Mouse (Mus musculus): ENCODE data around the gene 6430550D23Rik. TPM values are rescaled to one million over a fixed set of nuclear protein-coding genes. Genes with fewer than 3 reads are reported as not detected.
A peak's percentile ranks its signal among the peaks of the same experiment; 100 is the strongest.

6430550D23Rik gene
- polyA plus RNA-seq, 1 experiment from 2014 or later: 0.90 TPM

GRCm38 (mm10) chr2:156021765-156022164 is 14.0 kb upstream of the 6430550D23Rik start:
- ATAC-seq (peak; percentile 56), DNase-seq (no peak)
- H3K9ac ChIP-seq (replicated peaks): no peak overlapping the region
- no peak overlapping the region for H3K4me3 ChIP-seq (ENCODE audit: low read depth, low read length)
- no peak overlapping the region for H3K4me2 ChIP-seq (ENCODE audit: low read depth, low read length)
- H3K27ac ChIP-seq (ENCODE audit: low read depth): no peak overlapping the region
- no peaks in the 10 kb centered on the region for H3K9me3 ChIP-seq (ENCODE audit: low read length)
- peaks cover 24% of the 10 kb centered on the region for H3K36me3 ChIP-seq (replicated peaks; ENCODE audit: insufficient read depth, low read length)
- H3K4me1 ChIP-seq (ENCODE audit: insufficient read depth): 0 out of 2 replicates have a peak, but pooled peaks cover 2% of the 10 kb centered on the region
- WGBS (ENCODE audit: insufficient replicate concordance): 76% methylated on average over 2 of the region's 2 CpGs
- TF ChIP-seq EP300 (IDR thresholded peaks at IDR 0.05; ENCODE audit: low read depth) (no peak), CTCF (IDR thresholded peaks at IDR 0.05; ENCODE audit: low read depth) (no peak)
- H3K27me3 ChIP-seq (ENCODE audit: insufficient read depth, low read length): no peaks in the 10 kb centered on the region

GRCm38 (mm10) chr2:156021219-156021618 is 13.4 kb upstream of the 6430550D23Rik start:
- peaks cover 29% of the 10 kb centered on the region for H3K36me3 ChIP-seq (replicated peaks; ENCODE audit: insufficient read depth, low read length)
- no peak overlapping the region for H3K4me2 ChIP-seq (ENCODE audit: low read depth, low read length)
- no peaks in the 10 kb centered on the region for H3K9me3 ChIP-seq (ENCODE audit: low read length)
- 0 out of 2 replicates have a peak, but pooled peaks cover 2% of the 10 kb centered on the region for H3K4me1 ChIP-seq (ENCODE audit: insufficient read depth)
- DNase-seq (no peak), ATAC-seq (peak; percentile 75)
- H3K27ac ChIP-seq (ENCODE audit: low read depth): no peak overlapping the region
- H3K4me3 ChIP-seq (ENCODE audit: low read depth, low read length): no peak overlapping the region
- no peaks in the 10 kb centered on the region for H3K27me3 ChIP-seq (ENCODE audit: insufficient read depth, low read length)
- 69% methylated on average over 8 of the region's 8 CpGs for WGBS (ENCODE audit: insufficient replicate concordance)
- H3K9ac ChIP-seq (replicated peaks): no peak overlapping the region
- TF ChIP-seq EP300 (IDR thresholded peaks at IDR 0.05; ENCODE audit: low read depth): peak; percentile 41; the same call in 1 of the 2 replicates
- TF ChIP-seq CTCF (IDR thresholded peaks at IDR 0.05; ENCODE audit: low read depth): no peak

GRCm38 (mm10) chr2:156018106-156018505 is 10.3 kb upstream of the 6430550D23Rik start:
- DNase-seq: no peak
- no peak for ATAC-seq
- WGBS (ENCODE audit: insufficient replicate concordance): 65% methylated on average over 3 of the region's 3 CpGs
- Histone ChIP-seq H3K4me2 (ENCODE audit: low read depth, low read length) (no peak overlapping the region), H3K27me3 (ENCODE audit: insufficient read depth, low read length) (no peaks in the 10 kb centered on the region), H3K36me3 (replicated peaks; ENCODE audit: insufficient read depth, low read length) (peaks cover 54% of the 10 kb centered on the region), H3K4me1 (ENCODE audit: insufficient read depth) (0 out of 2 replicates have a peak, but pooled peaks cover 2% of the 10 kb centered on the region), H3K4me3 (ENCODE audit: low read depth, low read length) (no peak overlapping the region), H3K9ac (replicated peaks) (no peak overlapping the region), H3K9me3 (ENCODE audit: low read length) (no peaks in the 10 kb centered on the region), H3K27ac (ENCODE audit: low read depth) (no peak overlapping the region)
- TF ChIP-seq EP300 (IDR thresholded peaks at IDR 0.05; ENCODE audit: low read depth) (no peak), CTCF (IDR thresholded peaks at IDR 0.05; ENCODE audit: low read depth) (no peak)

GRCm38 (mm10) chr2:156005393-156005792 is 2.4 kb downstream of the 6430550D23Rik start:
- ATAC-seq: no peak
- Histone ChIP-seq H3K4me3 (ENCODE audit: low read depth, low read length) (no peak overlapping the region), H3K36me3 (replicated peaks; ENCODE audit: insufficient read depth, low read length) (peaks cover 6% of the 10 kb centered on the region), H3K27me3 (ENCODE audit: insufficient read depth, low read length) (no peaks in the 10 kb centered on the region), H3K9ac (replicated peaks) (no peak overlapping the region), H3K4me1 (ENCODE audit: insufficient read depth) (peaks cover 8% of the 10 kb centered on the region), H3K9me3 (ENCODE audit: low read length) (no peaks in the 10 kb centered on the region), H3K4me2 (ENCODE audit: low read depth, low read length) (no peak overlapping the region), H3K27ac (ENCODE audit: low read depth) (no peak overlapping the region)
- 89% methylated on average over 4 of the region's 4 CpGs for WGBS (ENCODE audit: insufficient replicate concordance)
- TF ChIP-seq EP300 (IDR thresholded peaks at IDR 0.05; ENCODE audit: low read depth) (no peak), CTCF (IDR thresholded peaks at IDR 0.05; ENCODE audit: low read depth) (peak; percentile 61)
- no peak for DNase-seq

GRCm38 (mm10) chr2:155991863-155992321 is 15.9 kb downstream of the 6430550D23Rik start:
- DNase-seq (peak; percentile 69), ATAC-seq (peak; percentile 38; the same call in 1 of the 2 replicates)
- TF ChIP-seq CTCF (IDR thresholded peaks at IDR 0.05; ENCODE audit: low read depth) (0 out of 2 replicates have a peak, but pooled peaks have one; percentile 7), EP300 (IDR thresholded peaks at IDR 0.05; ENCODE audit: low read depth) (no peak)
- H3K4me2 ChIP-seq (ENCODE audit: low read depth, low read length): peak overlapping the region; percentile 70
- H3K9ac ChIP-seq (replicated peaks): peak overlapping the region; percentile 54
- H3K36me3 ChIP-seq (replicated peaks; ENCODE audit: insufficient read depth, low read length): peaks cover 71% of the 10 kb centered on the region
- H3K4me1 ChIP-seq (ENCODE audit: insufficient read depth): peaks cover 11% of the 10 kb centered on the region
- WGBS (ENCODE audit: insufficient replicate concordance): 79% methylated on average over 14 of the region's 14 CpGs
- no peak overlapping the region; the same call in 1 of the 2 replicates for H3K27ac ChIP-seq (ENCODE audit: low read depth)
- H3K27me3 ChIP-seq (ENCODE audit: insufficient read depth, low read length): no peaks in the 10 kb centered on the region
- peak overlapping the region; percentile 15; the same call in 1 of the 2 replicates for H3K4me3 ChIP-seq (ENCODE audit: low read depth, low read length)
- H3K9me3 ChIP-seq (ENCODE audit: low read length): no peaks in the 10 kb centered on the region

- Histone ChIP-seq H3K9ac (replicated peaks) (0 out of 2 replicates have a peak overlapping the region, but pooled peaks have one; percentile 7), H3K9me3 (ENCODE audit: low read length) (no peaks in the 10 kb centered on the region), H3K4me1 (ENCODE audit: insufficient read depth) (peaks cover 11% of the 10 kb centered on the region), H3K36me3 (replicated peaks; ENCODE audit: insufficient read depth, low read length) (peaks cover 68% of the 10 kb centered on the region), H3K4me2 (ENCODE audit: low read depth, low read length) (peak overlapping the region; percentile 70), H3K27me3 (ENCODE audit: insufficient read depth, low read length) (no peaks in the 10 kb centered on the region), H3K4me3 (ENCODE audit: low read depth, low read length) (no peak overlapping the region), H3K27ac (ENCODE audit: low read depth) (no peak overlapping the region)
- no peak for TF ChIP-seq EP300 (IDR thresholded peaks at IDR 0.05; ENCODE audit: low read depth)
- no peak for TF ChIP-seq CTCF (IDR thresholded peaks at IDR 0.05; ENCODE audit: low read depth)
- no peak for DNase-seq
- WGBS (ENCODE audit: insufficient replicate concordance): 76% methylated on average over 10 of the region's 10 CpGs
- ATAC-seq: no peak
Observed at GRCm38 (mm10) chr2:155991151-155991550, 16.6 kb downstream of the 6430550D23Rik start.
